Mouse (Mus musculus): ENCODE results near the gene Slc25a11. TPM values are rescaled to one million over a fixed set of nuclear protein-coding genes. Genes with fewer than 3 reads are reported as not detected.

Gene Slc25a11
- total RNA-seq, 2 experiments from 2014 or later, result 110 to 117 TPM

- intact Hi-C loops (cut with DNase I), result loop anchor here (2.0 kb wide), 2 partner anchors 14 to 18 kb away; partner anchors contain the start of gene Pfn1
- DNase-seq (ENCODE audit: low spot score in 2 of 2), result peak; percentile 98 to 100
Observed at GRCm38 (mm10) chr11:70668771-70669505, 21.7 kb upstream of the Slc25a11 start, which contains the start of gene Spag7. Spag7 (minus strand) TSS chr11:70669416.

- no peak for DNase-seq (ENCODE audit: low spot score in 2 of 2)
- intact Hi-C loops (cut with DNase I), result loop anchor here (2.0 kb wide), 2 partner anchors 14 to 18 kb away; partner anchors contain the start of gene Pfn1
Observed at GRCm38 (mm10) chr11:70668335-70668770, 21.1 kb upstream of the Slc25a11 start.

DNA sequence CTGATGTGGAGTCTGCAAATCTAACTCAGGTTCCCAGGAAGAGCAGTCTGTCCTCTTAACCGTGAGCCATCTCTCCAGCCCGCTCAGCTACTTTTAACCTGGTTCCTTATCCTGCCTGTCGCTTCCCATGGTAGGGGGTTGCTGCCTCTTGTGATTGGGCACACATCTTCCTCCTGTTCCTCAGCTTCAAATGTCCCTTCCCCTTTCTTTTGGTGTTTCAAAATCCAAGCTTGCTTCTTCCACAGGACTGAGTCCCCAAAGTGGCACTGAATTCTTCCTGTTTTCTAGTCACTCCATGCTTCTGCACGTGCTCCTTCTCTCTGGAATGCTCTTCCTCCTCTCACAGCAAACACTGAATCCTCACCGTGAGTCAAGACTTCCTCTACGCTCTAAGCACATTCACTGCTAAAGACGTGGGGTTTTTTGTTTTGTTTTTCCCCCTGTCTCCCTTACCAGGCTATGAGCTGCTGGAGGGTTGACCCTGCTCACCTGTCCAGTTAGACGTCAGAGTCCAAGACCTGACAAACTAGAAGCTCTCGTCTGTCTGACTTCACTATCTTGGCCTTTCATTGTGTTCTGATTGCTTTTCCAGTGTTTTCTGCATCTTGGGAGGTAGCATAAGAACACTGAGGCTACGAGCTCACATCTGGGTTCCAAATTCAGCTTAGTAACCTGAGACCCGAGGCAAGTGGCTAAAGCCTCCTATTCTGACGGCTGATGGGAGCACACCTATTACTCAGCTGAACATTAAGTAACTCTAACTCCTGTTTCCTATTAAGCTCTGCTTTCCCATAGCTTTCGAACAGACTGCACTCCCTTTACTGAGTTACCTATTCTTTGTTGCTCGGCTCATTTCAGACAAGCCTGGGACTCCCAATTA, 20.2 kb upstream of the Slc25a11 start:
- intact Hi-C loops (cut with DNase I), result loop anchor here (2.0 kb wide), 2 partner anchors 13 to 19 kb away; partner anchors contain the start of gene Pfn1
- DNase-seq (ENCODE audit: low spot score in 2 of 2), result no peak

- intact Hi-C loops (cut with DNase I), result no loop called here
- no peak for DNase-seq (ENCODE audit: low spot score in 2 of 2)
Observed at GRCm38 (mm10) chr11:70666687-70667086, 19.4 kb upstream of the Slc25a11 start.

GRCm38 (mm10) chr11:70664741-70665140, 17.5 kb upstream of the Slc25a11 start:
- DNase-seq (ENCODE audit: low spot score in 2 of 2), result no peak
- intact Hi-C loops (cut with DNase I), result no loop called here

DNA sequence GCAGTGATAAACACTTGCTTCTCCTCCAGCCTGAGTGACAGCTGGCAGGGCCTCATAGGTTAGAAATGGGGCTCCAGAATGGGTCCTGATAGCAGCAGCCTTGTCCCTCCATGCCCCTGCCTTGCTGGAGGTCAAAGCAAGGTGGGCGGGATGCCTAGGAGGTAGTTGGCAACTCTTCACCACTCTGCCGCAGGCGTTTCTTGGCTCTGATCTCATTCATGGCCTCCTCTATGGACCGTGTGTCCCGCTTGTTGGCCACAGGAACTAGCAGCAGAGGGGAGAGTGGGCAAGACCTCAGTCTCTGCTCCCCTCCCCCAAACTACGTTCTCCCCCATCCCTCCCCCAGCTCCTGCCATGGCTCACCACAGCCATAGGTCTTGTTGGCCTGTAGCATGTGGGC, 16.7 kb upstream of the Slc25a11 start:
- no peak for DNase-seq (ENCODE audit: low spot score in 2 of 2)
- intact Hi-C loops (cut with DNase I), result no loop called here

DNA sequence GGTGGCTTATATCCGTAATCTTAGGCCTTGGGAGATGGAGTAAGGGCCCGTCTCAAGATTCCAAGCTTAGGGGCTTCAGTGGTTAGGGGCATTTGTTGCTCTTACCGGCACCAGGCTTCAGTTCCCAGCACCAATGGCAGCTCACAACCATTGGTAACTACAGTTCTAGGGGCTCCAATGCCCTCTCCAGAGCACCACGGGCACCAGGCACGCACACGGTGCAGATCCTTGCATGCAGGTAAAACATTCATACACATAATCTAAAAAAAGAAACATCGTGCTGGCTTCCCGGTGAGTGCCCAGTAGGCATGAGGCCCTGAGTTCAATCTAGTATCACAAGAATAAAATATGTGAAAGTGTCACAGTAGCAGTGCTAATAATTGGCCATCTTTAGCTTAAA, 15.8 kb upstream of the Slc25a11 start:
- DNase-seq (ENCODE audit: low spot score in 2 of 2), result no peak
- intact Hi-C loops (cut with DNase I), result no loop called here

- intact Hi-C loops (cut with DNase I), result no loop called here
- no peak for DNase-seq (ENCODE audit: low spot score in 2 of 2)
Observed at GRCm38 (mm10) chr11:70660571-70660970, 13.3 kb upstream of the Slc25a11 start.

DNA sequence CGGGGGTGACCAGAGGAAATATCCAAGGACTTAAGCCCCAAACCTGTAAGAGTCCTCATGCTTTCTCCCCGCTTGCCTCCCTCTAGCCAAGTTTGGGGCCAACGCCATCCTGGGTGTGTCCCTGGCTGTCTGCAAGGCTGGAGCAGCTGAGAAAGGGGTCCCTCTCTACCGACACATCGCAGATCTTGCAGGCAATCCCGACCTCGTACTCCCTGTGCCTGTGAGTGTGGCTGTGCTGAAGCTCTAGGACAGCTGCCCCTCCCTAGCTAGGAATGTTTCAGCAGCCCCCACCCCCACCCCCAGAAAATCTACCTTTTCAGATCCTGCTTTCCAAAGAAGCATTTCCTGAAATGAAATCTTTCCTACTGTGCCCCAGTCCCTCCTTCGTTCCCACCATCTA, 11.7 kb upstream of the Slc25a11 start:
- intact Hi-C loops (cut with DNase I), result no loop called here
- DNase-seq (ENCODE audit: low spot score in 2 of 2), result no peak

DNA sequence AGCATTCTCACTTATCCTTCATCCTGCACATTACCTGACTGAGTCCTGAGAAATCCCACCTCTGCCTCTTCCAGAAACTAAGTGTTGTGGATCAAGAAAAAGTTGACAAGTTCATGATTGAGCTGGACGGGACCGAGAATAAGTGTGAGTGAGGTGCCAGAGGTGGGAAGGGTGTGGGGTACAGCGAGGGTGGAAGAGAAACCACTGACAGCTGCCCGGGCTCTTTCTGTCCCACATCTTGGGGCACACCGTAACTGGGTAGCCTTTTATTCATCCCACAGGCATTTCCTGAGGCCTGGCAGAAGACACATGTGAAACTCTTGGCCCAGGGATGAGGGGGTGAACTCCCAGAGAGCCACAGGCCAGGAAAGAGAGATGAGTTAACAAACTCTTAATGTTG, 11.2 kb upstream of the Slc25a11 start:
- intact Hi-C loops (cut with DNase I), result no loop called here
- no peak for DNase-seq (ENCODE audit: low spot score in 2 of 2)

GRCm38 (mm10) chr11:70657991-70658390, 10.7 kb upstream of the Slc25a11 start:
- intact Hi-C loops (cut with DNase I), result no loop called here
- DNase-seq (ENCODE audit: low spot score in 2 of 2), result no peak

- DNase-seq (ENCODE audit: low spot score in 2 of 2), result no peak
- intact Hi-C loops (cut with DNase I), result no loop called here
Observed at GRCm38 (mm10) chr11:70657573-70657972, 10.3 kb upstream of the Slc25a11 start.

DNA sequence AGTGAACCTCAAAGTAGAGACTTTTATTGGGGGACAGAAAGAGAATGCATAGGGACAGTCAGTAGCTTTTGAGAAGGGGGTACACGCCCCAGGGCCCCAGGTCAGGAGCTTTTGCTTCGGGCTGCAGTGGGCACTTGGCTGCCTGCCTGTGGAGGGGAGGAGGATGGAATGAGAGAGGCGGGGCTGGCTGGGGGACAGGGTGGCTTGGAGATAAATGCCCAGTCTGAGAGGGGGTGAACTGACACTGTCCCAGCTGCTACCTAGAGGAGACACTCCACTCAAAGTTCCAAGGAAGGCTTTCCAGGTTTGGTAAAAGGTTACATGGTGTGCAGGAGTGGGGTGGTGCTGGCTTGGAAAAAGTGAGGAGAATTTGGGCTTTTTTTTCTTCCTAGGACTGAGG, 9.7 kb upstream of the Slc25a11 start, which contains the start of gene Eno3:
TSS of gene Eno3 (plus strand) at position 239 of the 400 bp plus-strand sequence.
- no peak for DNase-seq (ENCODE audit: low spot score in 2 of 2)
- intact Hi-C loops (cut with DNase I), result no loop called here

DNA sequence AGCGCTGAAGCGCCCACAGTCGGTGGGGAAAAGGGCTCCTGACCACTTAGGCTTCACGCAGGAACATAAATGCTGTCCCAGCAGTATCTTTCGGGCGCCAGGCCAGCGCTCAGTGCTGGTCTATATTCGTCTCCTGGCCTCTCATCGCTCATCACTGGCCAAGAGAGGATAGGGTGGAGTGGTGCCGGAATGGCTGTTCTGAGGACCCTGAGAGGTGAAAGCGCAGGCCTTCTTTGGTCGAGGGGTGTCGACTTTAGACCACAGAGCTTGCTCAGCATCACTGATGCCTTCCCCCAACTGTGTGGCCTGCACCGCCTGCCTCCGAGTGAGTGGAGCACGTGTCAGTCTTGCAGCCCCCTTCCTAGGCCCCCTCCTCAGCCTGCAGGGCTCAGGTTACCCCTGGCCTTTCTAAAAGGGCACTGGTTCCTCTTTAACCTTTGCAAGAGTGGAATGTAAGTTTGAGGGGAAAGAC, 9.2 kb upstream of the Slc25a11 start:
- intact Hi-C loops (cut with DNase I), result no loop called here
- no peak for DNase-seq (ENCODE audit: low spot score in 2 of 2)

DNA sequence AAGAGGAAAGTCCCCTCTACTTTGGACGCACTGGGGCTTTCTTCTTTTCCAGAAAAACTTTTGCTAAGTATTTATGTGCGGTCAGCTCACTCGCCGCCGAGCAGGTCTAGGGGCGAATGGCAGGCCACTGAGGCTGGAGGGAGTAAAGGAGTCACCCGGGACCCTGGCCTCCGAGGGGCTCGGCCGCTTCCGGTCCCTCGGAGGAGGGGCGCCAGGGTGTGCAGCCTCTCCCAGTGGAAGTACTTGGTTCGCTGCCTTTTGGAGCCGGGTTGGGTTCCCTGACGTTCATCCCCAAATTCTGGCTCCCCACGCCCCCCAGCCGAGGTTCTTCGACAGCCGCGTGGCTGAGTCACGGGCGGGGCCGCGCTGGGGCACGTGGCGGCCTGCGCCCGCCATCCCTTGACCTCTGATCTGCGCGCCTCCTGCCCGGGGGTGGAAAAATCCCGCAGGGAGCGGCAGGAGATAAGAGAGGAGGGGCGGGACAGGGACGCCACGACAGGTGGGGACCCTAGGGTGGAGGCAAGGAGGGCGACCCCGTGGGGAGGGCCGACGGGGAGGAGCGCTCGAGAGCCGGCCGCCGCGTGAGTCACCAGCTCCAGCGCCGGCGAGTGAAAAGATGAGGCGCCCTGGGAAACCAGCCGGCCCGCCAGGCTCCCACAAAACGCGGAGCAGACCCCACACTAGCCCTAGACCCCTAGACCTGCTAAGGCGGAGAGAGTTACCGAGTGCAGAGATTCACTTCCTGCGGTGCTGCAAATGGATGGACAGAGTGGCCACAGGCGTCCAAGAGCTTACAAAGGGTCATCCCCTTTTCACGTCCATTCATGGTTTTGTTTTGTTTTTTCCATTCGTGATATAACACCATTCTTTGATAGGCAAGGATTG, 8.5 kb upstream of the Slc25a11 start:
- intact Hi-C loops (cut with DNase I), result loop anchor here (2.0 kb wide), 1 partner anchor 13 kb away; the partner anchor contains the start of gene Spag7

DNA sequence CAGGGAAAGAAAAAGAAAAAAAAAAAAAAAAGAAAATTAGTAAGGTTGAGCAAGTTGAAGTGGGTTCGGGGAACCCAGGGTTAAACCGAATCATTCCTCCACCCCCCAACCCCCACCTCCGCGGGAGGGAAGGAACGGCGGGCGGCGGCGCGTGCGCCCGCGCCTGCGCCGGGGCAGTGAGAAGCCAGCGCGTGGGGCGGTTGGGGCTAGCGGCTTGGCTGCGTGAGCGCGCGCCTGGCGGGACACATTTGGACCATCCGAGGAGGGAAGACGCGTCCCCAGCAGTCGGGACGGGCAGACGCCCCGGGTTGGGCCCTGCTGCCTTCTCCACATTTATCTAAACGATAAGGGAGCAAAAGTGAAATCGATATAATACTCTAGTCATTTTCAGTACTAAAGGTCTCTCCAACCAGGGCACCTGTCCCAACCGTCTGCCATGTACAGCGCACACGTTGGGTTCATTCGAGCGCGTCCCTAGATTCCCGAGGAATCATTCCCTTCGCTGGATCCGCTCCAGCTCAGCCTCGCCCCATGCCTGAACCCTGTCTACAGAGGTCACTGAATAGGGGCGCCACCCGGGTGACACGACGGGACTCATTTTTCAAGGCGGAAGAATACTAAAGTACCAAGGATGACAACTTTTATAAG, 7.8 kb upstream of the Slc25a11 start:
- intact Hi-C loops (cut with DNase I), result loop anchor here (1.0 to 2.0 kb wide), 2 partner anchors 14 to 33 kb away; partner anchors contain the start of genes Camta2 and Spag7
- DNase-seq (ENCODE audit: low spot score in 2 of 2), result peak; percentile 75 to 76

More for the DNA sequence above, 8.5 kb upstream of the Slc25a11 start:
- DNase-seq (ENCODE audit: low spot score in 2 of 2), result no peak

DNA sequence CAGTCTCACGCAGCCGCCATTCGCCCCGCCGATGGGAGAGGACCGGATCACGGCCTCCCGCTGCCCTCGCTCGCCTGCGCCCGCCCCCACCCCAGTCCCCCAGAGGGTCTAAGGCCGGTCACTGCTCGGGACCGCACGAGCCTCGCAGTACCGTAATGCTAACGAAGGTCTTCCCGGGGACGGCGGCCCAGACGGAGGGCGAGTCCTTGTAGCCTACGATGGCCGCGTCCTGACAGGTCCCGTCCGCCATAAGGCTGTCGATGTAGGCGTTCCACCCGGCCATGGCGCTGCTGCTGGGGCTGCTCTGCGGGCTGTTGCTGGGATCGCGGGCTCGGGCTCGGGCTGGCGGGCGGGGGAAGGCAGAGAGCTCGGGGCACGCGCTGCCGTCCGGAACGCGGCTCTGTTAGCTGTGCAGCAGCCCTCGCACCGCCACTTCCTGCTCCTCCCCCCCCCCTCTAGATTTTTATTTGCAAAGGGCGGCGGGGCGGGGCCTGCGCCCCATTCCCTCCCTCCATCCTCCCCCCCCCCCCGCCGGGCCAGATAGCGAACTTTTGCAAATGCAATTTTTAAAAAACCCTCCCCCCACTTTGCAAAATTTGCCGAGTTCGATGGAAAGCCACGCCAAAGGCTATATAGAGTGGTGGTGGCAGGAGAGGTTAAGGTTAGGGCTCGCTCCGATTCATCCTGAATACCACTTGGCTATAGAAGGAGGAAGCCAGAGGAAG, 7.1 kb upstream of the Slc25a11 start, which contains the start of gene Pfn1:
TSS of gene Pfn1 (minus strand) at position 447 of the 725 bp plus-strand sequence.
- DNase-seq (ENCODE audit: low spot score in 2 of 2), result peak; percentile 63 to 67
- intact Hi-C loops (cut with DNase I), result loop anchor here (1.0 to 2.0 kb wide), 2 partner anchors 14 to 34 kb away; partner anchors contain the start of genes Camta2 and Spag7

All from left cerebral cortex, postnatal 25 days (tissue).